Mouse (Mus musculus) lung, postnatal 25 days (tissue): ENCODE results near the gene Agpat3.

ENCODE experiments used
- DNase-seq: peaks from one replicate; pipeline ENCODE4 v3.0.0; 2022; ENCODE audit warnings: low spot score

Agpat3 gene

DNA sequence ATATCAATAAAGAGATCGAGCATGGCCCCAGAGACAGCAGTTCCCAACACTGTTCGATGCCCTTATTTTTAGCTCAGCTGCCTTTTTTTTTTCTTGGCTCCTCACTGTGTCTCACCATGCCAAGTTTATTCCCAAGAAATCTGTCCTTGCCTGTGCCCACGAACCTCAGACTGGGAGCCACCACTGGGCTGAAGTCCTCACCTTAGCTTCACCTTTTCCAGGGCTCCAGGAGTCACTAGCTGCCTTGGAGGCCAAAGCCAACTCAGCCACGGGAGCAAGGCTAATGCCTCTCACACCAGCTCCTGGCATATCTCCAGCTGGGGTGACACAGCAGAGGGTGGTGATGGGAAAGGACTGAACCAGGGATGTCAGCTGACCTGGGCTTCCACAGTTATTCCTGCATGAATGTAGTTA is 96.6 kb downstream of the Agpat3 start:
- DNase-seq, result no peak

DNA sequence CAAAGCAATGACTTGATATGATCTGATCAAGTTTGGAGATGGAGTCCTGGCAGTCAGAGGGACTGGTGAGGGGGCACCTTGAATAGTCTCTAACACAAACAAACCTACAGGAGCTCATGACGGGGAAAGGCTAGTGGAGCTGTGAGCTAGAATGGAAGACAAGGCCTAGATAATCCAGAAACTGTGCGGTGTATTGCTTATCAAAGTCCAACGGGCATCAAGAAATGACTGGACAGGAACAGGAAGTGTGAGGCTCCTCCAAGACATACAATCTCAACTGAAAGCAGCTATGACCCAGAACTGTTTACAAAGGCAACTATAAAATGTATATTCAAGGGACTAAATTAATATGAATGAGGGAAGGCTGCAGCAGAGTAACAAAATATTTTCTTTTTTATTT is 105.1 kb downstream of the Agpat3 start:
- no peak for DNase-seq

DNA sequence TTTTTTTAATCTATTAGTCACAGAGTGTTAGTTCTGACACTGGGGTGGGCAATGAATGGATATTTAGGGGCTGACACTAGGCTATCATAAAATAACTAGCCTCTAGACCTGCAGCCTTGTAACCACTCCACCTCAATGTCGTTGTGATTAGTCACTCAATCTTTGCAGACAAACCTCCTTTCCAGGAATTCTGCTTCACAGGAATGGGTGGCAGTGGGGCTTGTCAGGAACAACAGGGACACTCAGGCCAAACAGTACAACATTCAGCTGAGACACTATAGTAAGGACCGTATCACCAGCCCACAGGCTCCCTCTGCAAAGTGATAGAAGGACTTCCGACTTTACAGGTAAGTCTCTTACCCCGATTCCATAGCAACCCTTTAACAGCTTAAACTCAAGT is 105.6 kb downstream of the Agpat3 start:
- no peak for DNase-seq

DNA sequence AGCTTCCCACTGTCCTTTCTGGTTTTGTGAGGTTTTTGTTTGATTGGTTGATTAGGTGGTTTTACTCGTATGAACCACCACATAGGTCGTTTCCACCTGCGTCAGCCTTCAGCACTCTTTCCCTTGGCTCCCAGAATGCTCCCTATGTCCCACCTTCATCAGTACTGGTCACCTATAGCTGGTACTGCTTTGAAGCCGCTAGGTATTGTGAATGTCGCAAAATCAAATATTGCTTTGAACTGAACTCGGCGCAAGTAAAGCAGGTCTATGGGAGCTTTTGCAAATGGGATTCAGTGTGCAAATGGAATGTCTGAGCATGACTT is 107.1 kb downstream of the Agpat3 start:
- DNase-seq, result no peak

DNA sequence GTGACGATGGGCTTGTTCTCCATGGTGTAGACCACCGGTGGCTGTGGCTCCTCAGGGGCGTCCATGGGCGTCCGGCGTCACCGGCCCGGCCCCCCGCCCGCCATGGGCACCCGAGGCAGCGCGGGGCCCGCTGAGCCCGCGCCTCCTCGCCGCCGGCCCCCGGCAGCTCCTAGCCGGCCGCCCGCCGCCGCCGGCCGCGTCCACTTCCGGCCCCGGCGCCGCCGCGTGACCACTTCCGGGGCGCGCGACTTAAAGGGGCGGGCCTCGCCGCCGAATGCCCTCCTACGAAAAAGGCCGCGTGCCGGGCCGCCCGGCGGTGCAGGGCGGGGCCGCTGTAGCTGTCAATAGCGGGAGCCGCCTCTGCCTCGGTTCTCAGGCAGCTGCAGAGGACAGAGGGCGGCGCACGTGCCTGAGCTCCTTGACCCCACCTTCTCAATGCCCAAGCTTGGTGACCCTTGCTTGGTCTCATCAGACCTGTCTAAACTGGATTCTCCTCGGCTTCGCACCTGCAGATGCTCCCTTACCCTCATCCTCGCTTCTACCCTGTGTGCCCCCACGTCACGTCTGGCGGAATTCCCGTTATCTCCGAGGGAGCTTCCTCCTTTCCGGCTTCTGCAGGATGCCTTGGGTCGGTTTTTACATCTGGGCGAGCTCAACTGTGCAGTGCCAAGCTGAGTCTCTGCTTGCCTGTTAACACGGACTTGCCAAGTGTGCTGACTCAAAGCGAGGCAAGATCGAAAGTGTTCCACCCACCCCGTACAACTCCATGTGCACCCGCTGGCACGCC is 107.7 kb downstream of the Agpat3 start, which contains the start of gene Trappc10:
Trappc10 (minus strand) TSS at position 204 of the 787 bp plus-strand sequence.
- peak; percentile 89 for DNase-seq

DNA sequence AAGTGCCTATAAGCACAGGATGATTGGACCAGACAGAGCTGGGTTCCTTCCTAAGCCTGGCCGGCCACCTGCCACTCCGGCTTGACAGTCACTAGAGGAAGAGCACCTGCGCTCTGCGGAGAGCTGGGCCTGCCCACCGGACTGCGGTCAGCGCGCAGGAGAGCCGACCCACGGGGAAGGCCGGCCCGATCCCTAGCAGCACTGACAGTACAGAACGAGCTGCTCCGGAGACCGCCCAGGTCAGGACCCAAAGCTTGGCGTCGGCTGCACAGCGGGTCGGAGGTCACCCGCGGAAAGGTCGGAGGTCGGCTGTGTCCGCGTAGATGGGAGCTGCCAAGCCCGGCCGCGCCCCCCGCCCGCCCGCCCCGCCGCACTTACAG is 108.2 kb downstream of the Agpat3 start:
- peak; percentile 43 for DNase-seq

DNA sequence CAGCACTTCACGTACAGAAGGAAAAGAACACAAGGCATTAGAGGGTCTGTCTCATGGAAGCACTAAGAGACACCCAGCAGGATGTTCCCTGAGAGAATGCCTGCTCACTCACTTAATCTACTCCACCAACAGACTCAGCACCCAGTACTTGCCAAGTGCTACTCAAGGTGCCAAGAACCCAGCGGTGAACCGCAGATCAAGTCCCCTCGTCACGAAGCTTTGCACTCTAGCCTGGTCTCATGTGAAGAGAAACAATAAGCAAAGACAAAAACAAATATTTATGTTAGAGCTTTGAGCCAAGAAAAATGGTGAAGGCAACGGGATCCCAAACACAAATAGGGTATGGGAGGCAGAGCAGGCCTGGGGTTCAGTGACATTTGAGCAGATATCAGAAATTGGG is 113.4 kb downstream of the Agpat3 start:
- no peak for DNase-seq

DNA sequence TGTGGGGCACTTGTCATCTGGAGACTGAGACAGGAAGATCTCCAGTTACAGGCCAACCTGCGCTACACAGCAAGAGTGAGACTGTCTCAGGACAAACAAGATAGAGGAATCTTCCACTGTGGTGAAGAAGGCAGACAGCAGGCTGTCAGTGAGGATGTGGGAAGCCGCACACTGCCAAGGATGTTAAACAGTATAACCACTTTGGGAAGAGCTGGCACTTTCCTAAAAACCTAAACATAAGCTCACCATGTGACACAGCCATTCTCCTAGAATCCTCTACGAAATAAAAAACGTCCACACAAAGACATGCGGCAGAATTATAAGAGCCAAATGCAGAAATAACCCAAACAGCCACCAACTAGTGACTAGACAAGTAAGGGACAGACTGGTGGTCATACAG is 114.0 kb downstream of the Agpat3 start:
- DNase-seq, result no peak

DNA sequence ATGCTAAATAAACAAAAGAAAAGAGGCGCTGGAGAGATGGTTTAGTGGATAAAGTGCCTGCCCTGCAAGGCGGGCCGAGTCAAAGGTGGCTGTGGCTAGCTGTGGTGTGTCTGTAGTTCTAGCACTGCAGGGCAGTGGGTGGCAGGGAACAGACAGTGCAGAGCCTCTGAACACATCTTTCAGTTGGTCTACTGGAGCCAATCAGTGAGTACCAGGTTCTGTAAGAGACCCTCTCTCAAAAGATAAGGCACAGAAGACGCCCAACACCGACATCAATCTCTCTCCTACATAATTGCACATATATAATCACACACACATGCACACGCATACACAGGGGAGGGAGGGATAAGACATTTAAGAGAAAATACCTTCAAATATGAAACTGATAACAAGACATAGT is 114.5 kb downstream of the Agpat3 start:
- DNase-seq, result no peak

DNA sequence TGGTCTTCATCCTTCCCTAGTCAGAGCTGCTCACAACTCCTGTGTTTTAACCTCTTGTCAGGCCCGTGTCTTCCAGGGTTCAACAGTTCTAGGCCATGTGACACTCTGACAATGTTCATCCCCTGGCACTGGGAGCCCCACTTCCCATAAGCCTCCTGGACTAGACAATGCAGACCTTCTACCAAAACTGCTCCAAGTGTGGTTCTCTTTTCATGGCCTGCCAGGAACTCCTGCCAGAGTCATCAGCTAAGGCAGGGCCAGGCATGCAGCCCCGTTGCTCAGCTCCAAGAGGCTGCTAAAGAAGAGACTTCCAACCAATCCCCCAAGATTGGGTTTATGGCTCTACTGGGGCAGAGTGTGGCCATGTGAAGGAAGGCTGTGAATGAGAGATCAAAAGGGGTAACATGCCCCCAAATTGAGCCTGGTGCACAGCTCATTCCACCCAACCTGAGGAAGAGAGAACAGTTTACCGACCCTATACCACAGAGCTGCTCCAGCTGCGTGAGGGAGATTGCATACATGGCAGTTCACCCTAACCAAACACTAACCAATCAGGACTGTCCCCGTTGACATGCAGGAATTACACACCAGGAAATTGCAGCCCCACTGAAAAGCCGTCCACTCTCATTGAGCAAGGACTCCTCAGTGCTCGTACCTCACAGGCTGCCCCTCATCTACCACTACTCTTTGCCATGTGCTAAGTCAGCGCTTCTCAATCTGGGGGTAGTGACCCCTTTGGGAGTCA is 115.2 kb downstream of the Agpat3 start:
- DNase-seq, result no peak

DNA sequence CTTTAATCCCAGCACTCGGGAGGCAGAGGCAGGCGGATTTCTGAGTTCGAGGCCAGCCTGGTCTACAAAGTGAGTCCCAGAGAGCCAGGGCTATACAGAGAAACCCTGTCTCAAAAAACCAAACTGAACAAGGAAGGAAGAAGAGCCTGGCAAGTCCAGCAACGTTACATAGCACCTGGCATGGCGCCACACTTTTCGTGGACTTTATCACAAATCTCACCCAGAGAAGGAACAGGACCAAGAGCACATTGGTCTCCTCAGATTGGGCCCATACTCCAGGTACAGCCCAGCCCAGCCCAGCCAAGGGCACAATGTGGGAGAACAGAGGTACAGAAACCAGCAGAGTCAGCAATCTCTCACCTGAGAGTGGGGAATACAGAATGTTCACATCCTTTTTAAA is 118.5 kb downstream of the Agpat3 start:
- no peak for DNase-seq

DNA sequence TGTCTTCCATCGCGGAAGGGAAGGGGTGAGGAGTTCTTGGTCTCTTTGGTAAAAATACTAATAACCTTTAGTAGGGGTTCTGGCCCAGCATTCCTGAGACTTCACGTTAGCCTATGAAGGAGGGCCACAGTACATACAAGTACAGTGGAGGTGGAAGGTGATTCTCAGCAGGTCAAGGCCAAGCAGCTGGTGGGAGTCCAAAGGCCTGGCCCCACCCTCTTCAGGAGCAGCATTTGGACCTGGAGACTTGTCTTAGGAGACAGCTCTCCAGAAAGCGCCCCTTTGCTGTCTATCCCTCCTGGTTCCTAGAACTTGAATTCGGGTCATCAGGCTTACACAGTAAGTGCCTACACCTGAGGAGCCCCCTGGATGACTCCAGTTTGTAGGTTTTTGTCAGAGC is 119.1 kb downstream of the Agpat3 start:
- DNase-seq, result no peak

DNA sequence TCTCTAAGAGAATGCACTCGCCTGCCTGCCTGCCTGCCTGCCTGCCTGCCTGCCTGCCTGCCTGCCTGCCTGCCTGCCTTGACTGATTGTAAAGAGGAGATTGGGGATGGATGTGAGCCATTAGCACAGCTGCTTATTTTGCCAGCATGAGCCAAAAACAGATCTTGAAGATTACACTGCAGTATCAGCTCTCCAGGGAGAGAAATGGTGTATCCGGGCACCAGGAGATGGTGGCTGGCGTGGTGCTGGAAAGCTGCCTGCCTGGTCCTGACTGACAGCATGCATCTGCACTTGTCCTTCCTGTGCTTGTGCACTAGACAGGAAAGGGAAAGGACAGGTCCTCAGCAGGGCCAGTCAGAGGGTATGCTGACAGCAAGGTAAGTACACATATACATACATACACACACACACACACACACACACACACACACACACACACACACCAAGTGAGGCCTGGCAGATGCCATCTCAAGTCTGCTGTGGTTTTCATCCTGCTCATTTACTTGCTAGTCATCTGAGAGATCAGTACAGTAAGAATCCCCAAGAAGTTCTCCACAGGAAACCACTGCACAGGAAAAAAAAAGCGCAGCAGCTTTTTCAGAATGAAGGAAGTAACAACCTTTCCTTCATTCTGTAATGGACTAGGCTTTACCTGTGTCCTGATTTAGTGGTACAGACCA is 119.8 kb downstream of the Agpat3 start:
- no peak for DNase-seq

DNA sequence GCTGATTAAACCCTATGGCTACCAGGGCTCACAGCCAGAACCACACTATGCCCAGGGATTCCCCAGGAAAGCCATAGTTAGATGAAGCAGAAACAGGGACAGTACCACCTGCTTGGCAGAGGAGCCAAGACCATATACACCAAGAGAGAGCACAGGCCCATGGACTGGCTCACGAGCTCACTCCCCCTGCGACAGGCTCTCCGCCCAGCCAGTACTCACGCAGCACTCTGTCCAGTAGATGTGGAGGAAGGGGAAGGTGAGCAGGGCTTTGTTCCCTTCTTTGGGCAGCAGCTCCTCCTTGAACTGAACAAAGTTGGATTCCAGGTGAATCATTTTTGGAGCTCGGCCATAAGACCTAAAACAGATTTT is 123.7 kb downstream of the Agpat3 start:
- DNase-seq, result no peak

DNA sequence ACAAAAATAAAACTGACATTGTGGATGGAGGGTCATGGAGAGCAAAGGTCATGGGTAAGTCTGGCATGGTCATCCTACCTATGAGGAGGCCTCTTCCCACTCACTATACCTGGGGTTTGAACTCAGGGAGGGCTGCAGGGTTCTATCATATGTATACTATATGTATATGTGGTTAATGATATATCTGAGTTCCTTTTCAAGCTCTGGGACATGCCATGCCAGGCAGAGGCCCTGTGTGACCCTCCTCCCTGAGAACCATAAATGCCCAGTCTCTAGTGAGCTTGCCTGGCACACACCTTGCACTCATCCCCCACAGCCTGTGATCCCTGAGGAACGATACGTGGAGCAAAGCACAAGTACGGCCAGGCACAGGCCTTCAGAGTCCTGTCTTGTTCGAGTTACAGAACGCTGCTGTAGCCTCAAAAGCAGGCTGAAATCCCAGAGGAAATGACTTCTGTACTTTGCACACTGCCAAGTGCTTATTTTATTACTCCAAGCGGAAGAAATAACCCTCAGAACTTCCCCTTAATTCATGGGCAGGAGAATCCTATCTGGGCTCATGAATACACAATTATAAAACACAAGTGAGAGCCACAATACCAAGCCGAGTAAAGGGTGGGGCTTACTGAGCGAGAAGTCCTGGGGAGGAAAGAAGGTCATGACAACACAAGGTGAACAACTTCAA is 124.3 kb downstream of the Agpat3 start:
- no peak for DNase-seq

DNA sequence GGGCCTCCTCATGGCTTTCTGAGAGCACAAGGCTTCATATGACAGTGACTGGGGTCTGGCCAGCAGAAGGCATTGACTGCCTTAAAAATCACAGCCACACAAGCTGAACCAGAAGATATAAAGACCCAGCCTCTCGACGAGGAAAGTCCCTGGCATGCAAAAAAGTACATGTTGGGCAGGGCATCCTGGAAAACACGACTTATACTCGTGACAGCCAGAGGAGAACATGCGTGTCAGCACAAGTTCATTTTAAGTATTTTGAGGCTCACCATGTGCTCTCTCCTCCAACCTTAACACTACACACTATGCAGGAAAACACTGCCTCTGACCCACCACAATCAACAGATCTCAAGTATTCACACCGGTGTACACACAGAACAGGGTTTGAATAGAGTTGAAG is 128.2 kb downstream of the Agpat3 start:
- DNase-seq, result no peak

DNA sequence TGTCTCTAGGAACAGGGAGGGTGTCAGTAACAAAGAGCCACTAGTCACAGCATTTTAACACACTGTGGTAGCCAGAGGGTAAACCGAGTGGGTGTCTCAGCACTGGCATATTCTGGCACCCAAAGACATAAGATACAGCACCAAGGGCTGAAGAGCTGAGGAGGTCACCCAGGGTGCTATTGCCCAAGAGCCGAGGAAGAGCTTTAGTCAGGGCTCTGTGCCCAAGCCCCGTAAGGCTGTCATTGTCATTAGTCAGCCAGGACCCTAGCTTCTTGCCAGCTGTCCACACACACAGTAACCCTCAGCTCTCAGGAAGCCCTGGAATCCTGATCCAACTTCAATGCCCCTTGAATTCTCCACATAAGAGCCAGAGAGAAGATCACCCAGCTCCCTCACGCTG is 129.4 kb downstream of the Agpat3 start:
- DNase-seq, result no peak

DNA sequence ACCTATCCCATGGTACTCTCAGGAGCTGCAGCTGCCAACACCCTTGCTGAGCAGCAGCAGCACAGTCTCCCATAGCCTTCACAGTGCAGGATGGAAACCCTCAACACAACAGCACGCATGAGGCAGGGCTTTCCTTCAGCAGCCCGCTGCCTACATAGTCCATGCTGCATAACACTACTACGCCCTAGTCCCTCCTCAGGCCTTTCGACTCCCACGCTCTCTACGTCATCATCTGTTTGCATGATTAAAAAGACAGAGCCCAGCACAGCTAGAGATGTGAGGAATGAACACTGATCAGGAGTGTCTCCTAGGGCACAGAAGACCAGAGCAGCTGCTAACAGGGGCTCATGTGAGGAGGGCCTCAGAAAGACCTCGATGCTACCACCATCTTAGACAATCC is 131.0 kb downstream of the Agpat3 start:
- DNase-seq, result no peak

DNA sequence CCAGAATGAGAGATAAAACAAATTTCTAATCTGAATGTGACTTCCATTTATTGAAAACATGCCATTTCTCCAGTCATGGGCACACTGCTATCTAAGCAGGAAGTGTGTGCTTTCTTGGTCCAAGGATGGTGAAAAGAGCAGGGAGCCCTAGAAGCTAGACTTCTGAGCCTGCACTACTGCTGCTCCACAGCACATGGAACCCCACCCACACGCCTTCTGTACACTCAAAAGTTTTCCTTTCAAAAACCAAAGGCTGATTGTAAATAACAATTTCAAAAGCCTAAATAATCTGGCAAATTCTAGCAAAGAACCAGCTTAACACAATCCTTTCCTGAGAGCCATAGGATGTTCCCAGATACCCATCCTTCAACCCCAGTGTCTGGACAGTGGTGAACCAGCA is 132.8 kb downstream of the Agpat3 start:
- no peak for DNase-seq
